Mouse (Mus musculus): ENCODE measurements around the gene Nlgn1. TPM values are rescaled to one million over a fixed set of nuclear protein-coding genes. Genes with fewer than 3 reads are reported as not detected.

The Nlgn1 gene
- polyA plus RNA-seq, 1 experiment: not detected

DNA sequence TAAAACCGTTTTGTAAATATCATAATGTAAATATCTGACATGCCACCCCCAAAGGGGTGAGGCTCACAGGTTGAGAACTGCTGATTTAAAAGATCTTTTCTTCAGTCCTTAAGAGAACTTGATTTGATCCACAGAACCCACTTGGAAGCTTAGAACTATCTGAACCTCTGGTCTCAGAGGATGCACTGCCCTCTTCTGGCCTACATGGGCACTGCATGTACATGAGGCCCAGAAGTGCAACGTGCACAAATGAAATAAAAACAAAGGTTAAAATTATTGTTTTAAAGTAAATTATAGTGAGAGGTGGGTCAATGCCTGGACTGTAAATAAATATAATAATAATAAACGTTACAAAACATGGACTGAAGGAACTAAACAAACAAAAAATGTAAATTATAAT, 657.2 kb downstream of the Nlgn1 start:
- WGBS: 80% methylated on average over 3 of the region's 3 CpGs
- TF ChIP-seq POLR2A (IDR thresholded peaks at IDR 0.05; ENCODE audit: insufficient read depth, low read depth, low read length) (no peak), CTCF (IDR thresholded peaks at IDR 0.05; ENCODE audit: insufficient read depth, low read depth, low read length) (no peak)
- no peak overlapping the region for H3K27ac ChIP-seq (ENCODE audit: insufficient read depth, low read depth, low read length)
- no peaks in the 10 kb centered on the region for H3K4me1 ChIP-seq (ENCODE audit: control insufficient read depth, insufficient read depth, low read length)
- no peak overlapping the region for H3K4me3 ChIP-seq (ENCODE audit: insufficient read depth, low read depth, low read length)

DNA sequence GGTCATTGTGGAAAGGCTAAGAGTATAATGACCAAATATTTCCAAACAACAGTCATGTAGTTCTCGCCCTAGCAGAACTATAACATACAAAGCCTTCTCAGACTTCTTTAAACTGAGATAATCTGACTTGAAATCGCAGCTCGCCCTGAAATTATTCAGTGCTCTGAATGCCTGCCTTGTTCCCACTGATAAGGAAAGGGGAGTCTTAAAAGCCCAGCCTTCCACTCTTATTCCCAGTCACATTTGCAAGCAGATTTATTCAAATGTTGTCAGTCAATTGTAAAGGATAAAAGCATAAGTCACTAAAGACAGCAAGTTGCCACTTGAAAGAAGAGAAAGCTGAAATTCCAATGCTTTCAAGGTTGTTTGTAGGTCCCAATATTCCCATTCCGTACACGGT, 658.9 kb downstream of the Nlgn1 start:
- 60% methylated on average over 5 of the region's 5 CpGs for WGBS
- H3K4me1 ChIP-seq (ENCODE audit: control insufficient read depth, insufficient read depth, low read length): no peaks in the 10 kb centered on the region

DNA sequence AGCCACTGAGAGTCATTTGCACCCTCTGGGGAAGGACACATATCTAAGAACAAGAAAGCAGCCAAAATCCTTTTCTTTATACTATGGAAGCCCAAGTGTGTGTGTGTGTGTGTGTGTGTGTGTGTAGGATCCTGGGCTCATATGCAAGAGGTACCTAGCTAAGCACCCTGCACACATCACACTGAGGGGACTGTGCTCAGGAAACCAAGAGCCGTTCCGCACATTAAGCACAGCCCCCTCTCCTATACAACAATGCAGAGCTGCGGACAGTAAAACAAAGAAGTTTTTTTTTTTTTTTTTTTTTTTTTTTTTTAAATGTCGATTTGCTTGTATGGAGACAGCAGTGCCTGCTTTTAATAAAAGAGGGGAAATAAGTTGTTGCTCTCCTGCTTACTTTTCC, 659.5 kb downstream of the Nlgn1 start:
- 60% methylated on average over 4 of the region's 4 CpGs for WGBS
- Histone ChIP-seq H3K4me3 (ENCODE audit: insufficient read depth, low read depth, low read length) (no peak overlapping the region), H3K4me1 (ENCODE audit: control insufficient read depth, insufficient read depth, low read length) (no peaks in the 10 kb centered on the region), H3K27ac (ENCODE audit: insufficient read depth, low read depth, low read length) (no peak overlapping the region)
- TF ChIP-seq CTCF (IDR thresholded peaks at IDR 0.05; ENCODE audit: insufficient read depth, low read depth, low read length): no peak
- no peak for TF ChIP-seq POLR2A (IDR thresholded peaks at IDR 0.05; ENCODE audit: insufficient read depth, low read depth, low read length)

More for the DNA sequence above, 658.9 kb downstream of the Nlgn1 start:
- TF ChIP-seq CTCF (IDR thresholded peaks at IDR 0.05; ENCODE audit: insufficient read depth, low read depth, low read length) (no peak), POLR2A (IDR thresholded peaks at IDR 0.05; ENCODE audit: insufficient read depth, low read depth, low read length) (no peak)
- Histone ChIP-seq H3K4me3 (ENCODE audit: insufficient read depth, low read depth, low read length) (no peak overlapping the region), H3K27ac (ENCODE audit: insufficient read depth, low read depth, low read length) (no peak overlapping the region)

DNA sequence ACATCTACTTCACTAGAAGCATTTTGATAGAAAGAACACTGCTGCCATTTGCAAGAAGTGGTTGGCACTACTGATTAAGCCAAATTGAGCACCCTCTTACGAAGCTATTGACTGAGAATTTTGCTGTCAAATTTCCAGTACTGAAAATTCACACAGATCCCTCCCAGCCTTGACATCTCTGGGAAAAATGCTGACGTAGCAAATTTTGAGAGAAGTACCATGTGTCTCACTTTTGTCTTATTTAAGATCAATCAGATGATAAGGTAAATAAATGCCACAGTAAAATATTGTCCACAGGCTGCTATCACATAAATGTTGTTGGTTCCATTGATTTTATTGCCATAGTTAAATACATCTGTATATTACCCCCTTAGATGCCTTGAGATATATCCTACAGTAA, 668.8 kb downstream of the Nlgn1 start:
- WGBS: 93% methylated on average over 2 of the region's 2 CpGs
- H3K4me3 ChIP-seq (ENCODE audit: insufficient read depth, low read depth, low read length): no peak overlapping the region

DNA sequence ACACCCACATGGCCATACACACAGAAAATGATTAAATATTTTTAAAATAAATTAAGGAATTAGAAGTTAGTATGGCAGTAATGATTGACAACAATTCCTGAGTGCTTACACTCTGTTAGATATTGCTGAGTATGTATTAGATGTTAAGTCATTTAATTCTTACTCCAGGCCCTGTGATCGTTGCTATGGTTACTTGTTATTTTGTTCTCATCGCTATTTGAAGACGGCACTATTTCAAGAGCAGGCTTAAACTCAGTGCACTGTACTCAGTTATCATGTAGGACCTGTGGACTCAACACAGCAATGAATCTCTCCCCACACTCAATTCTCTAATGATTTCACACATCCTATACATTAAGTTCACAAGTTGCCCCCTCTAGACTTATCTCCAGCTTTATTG, 672.0 kb downstream of the Nlgn1 start:
- Histone ChIP-seq H3K27ac (ENCODE audit: insufficient read depth, low read depth, low read length) (no peak overlapping the region), H3K4me3 (ENCODE audit: insufficient read depth, low read depth, low read length) (no peak overlapping the region), H3K4me1 (ENCODE audit: control insufficient read depth, insufficient read depth, low read length) (no peaks in the 10 kb centered on the region)
- 50% methylated on average over 3 of the region's 3 CpGs for WGBS
- TF ChIP-seq CTCF (IDR thresholded peaks at IDR 0.05; ENCODE audit: insufficient read depth, low read depth, low read length) (no peak), POLR2A (IDR thresholded peaks at IDR 0.05; ENCODE audit: insufficient read depth, low read depth, low read length) (no peak)

More for the DNA sequence above, 668.8 kb downstream of the Nlgn1 start:
- no peak for TF ChIP-seq CTCF (IDR thresholded peaks at IDR 0.05; ENCODE audit: insufficient read depth, low read depth, low read length)
- no peak for TF ChIP-seq POLR2A (IDR thresholded peaks at IDR 0.05; ENCODE audit: insufficient read depth, low read depth, low read length)
- Histone ChIP-seq H3K27ac (ENCODE audit: insufficient read depth, low read depth, low read length) (no peak overlapping the region), H3K4me1 (ENCODE audit: control insufficient read depth, insufficient read depth, low read length) (no peaks in the 10 kb centered on the region)

DNA sequence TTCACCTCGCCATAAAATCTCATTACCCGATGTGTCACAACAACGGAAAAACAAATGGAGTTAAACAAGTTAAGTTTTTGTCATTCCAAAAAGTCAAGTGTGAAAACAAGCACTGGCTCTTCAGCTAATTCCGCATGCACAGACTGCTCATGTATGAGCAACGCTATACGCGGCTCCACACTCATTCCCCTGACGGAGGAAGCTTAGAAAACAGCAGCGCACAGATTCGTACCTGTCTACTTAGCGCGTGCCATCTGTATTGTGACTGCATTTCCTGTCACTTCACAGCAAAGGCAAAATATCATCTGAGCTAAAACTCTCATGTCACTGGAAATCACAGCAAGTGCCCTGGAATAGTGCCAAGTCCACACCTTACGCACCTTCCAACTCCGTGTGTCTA, 674.3 kb downstream of the Nlgn1 start:
- no peak overlapping the region for H3K27ac ChIP-seq (ENCODE audit: insufficient read depth, low read depth, low read length)
- TF ChIP-seq CTCF (IDR thresholded peaks at IDR 0.05; ENCODE audit: insufficient read depth, low read depth, low read length): no peak
- 96% methylated on average over 14 of the region's 14 CpGs for WGBS
- H3K4me3 ChIP-seq (ENCODE audit: insufficient read depth, low read depth, low read length): no peak overlapping the region
- H3K4me1 ChIP-seq (ENCODE audit: control insufficient read depth, insufficient read depth, low read length): no peaks in the 10 kb centered on the region

DNA sequence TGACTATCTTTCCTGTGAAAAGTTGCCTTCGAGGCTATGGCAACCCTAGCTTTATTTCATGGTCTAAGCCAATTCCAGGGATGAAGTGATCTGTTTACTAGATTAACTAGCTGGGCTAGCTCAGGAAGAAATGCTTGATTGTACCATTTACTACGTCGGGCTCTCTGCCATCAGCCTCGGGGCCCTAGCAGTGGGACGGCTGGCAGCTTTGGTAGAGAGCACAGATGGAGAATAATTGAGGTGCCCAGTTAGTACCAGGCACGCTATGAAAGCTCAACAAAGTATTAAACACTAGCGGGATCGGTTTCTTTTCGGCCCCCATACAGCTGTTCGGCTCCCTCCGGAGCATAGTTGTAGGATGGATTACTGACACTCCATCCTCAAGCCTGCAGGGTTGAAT, 675.2 kb downstream of the Nlgn1 start:
- TF ChIP-seq CTCF (IDR thresholded peaks at IDR 0.05; ENCODE audit: insufficient read depth, low read depth, low read length): no peak
- no peak for TF ChIP-seq POLR2A (IDR thresholded peaks at IDR 0.05; ENCODE audit: insufficient read depth, low read depth, low read length)
- WGBS: 55% methylated on average over 11 of the region's 11 CpGs
- no peak overlapping the region for H3K27ac ChIP-seq (ENCODE audit: insufficient read depth, low read depth, low read length)

DNA sequence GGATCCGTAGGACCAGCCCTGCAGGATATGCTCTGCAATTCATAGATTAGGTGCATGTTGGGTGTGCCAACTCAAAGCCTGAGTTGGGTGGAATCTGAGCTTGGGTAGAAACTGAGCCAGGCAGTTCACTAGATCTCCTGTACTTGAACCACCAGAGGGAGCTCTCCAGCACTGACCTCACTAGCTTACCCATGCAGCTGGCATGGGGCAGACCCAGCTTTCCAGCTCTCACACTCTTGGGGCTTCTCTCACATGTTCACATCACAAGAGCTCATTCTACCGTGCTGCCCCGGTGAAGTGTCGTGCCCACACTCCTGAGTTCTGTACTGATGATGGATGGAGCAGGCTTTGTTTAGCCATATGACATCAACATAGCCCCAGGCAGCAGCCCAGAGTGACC, 679.2 kb downstream of the Nlgn1 start:
- 77% methylated on average over 4 of the region's 4 CpGs for WGBS
- no peak overlapping the region for H3K27ac ChIP-seq (ENCODE audit: insufficient read depth, low read depth, low read length)
- no peaks in the 10 kb centered on the region for H3K4me1 ChIP-seq (ENCODE audit: control insufficient read depth, insufficient read depth, low read length)
- TF ChIP-seq POLR2A (IDR thresholded peaks at IDR 0.05; ENCODE audit: insufficient read depth, low read depth, low read length): no peak
- TF ChIP-seq CTCF (IDR thresholded peaks at IDR 0.05; ENCODE audit: insufficient read depth, low read depth, low read length): no peak
- H3K4me3 ChIP-seq (ENCODE audit: insufficient read depth, low read depth, low read length): no peak overlapping the region

More for the DNA sequence above, 675.2 kb downstream of the Nlgn1 start:
- Histone ChIP-seq H3K4me1 (ENCODE audit: control insufficient read depth, insufficient read depth, low read length) (no peaks in the 10 kb centered on the region), H3K4me3 (ENCODE audit: insufficient read depth, low read depth, low read length) (no peak overlapping the region)

GRCm38 (mm10) chr3:25645895-25646691, 686.2 kb downstream of the Nlgn1 start:
- no peak overlapping the region for H3K4me3 ChIP-seq (ENCODE audit: insufficient read depth, low read depth, low read length)
- no peak for TF ChIP-seq CTCF (IDR thresholded peaks at IDR 0.05; ENCODE audit: insufficient read depth, low read depth, low read length)
- no peak for TF ChIP-seq POLR2A (IDR thresholded peaks at IDR 0.05; ENCODE audit: insufficient read depth, low read depth, low read length)
- 63% methylated on average over 4 of the region's 4 CpGs for WGBS
- no peaks in the 10 kb centered on the region for H3K4me1 ChIP-seq (ENCODE audit: control insufficient read depth, insufficient read depth, low read length)
- no peak overlapping the region for H3K27ac ChIP-seq (ENCODE audit: insufficient read depth, low read depth, low read length)
